Mouse (Mus musculus) heart, embryonic 11.5 days (tissue): Measurements from ENCODE around the gene Vmn1r95. TPM values are rescaled to one million over a fixed set of nuclear protein-coding genes. Genes with fewer than 3 reads are reported as not detected.
"Not testable (repeated sequence)": the region's sequence is repeated elsewhere in the genome, so short reads cannot be mapped to it uniquely, and the experiment has no call there.

Experiments used
- ATAC-seq: fragments of 200-750 bp; cut with Nextera tagmentation; replicated peaks from 2 replicates; pipeline ENCODE4 v1.8.0; 2017; ENCODE audit warnings: moderate library complexity; ENCODE audit not compliant: insufficient number of reproducible peaks, low FRiP score, low TSS enrichment
- H3K27ac ChIP-seq: fragments of 300-500 bp; sonication (generic); 2 replicates; pipeline ENCODE4 v1.5.1; 2014; ENCODE audit warnings: mild to moderate bottlenecking, low read depth, low read length
- H3K27me3 ChIP-seq: fragments of 300-500 bp; sonication (generic); 2 replicates; pipeline ENCODE4 v1.6.1; 2014; ENCODE audit warnings: mild to moderate bottlenecking, low read length, mixed read lengths; ENCODE audit not compliant: control insufficient read depth, insufficient read depth
- H3K36me3 ChIP-seq: fragments of 300-500 bp; sonication (generic); 2 replicates; pipeline ENCODE4 v1.6.1; 2014; ENCODE audit warnings: mild to moderate bottlenecking, low read length, moderate library complexity, mixed read lengths; ENCODE audit not compliant: control insufficient read depth, insufficient read depth
- H3K4me1 ChIP-seq: fragments of 300-500 bp; sonication (generic); 2 replicates; pipeline ENCODE4 v1.6.1; 2014; ENCODE audit warnings: low read length; ENCODE audit not compliant: control insufficient read depth, insufficient read depth
- H3K4me2 ChIP-seq: fragments of 300-500 bp; sonication (generic); 2 replicates; pipeline ENCODE4 v1.6.1; 2014; ENCODE audit warnings: mild to moderate bottlenecking, moderate library complexity
- H3K4me3 ChIP-seq: fragments of 300-500 bp; sonication (generic); 2 replicates; pipeline ENCODE4 v1.5.1; 2014; ENCODE audit warnings: low read depth, low read length
- H3K9ac ChIP-seq: fragments of 300-500 bp; sonication (generic); 2 replicates; pipeline ENCODE4 v1.6.1; 2014; ENCODE audit warnings: mild to moderate bottlenecking, low read depth, low read length, moderate library complexity
- H3K9me3 ChIP-seq: fragments of 300-500 bp; sonication (generic); replicated peaks from 2 replicates; pipeline ENCODE4 v1.6.1; 2016; ENCODE audit warnings: low read length; ENCODE audit not compliant: control insufficient read depth
- WGBS: fragments of 180-500 bp; shearing (Covaris S2); extraction: QIAGEN DNeasy Blood & Tissue Kit; methylation state at CpG from one replicate; pipeline ENCODE4 v1.1.7; 2014; ENCODE audit not compliant: insufficient replicate concordance; 5-methylcytosine and 5-hydroxymethylcytosine counted together
- polyA plus RNA-seq: library from polyadenylated mRNA; unstranded; fragments of >200 nt; fragmentation: Nextera tagmentation; extraction: Ambion mirVana; gene quantifications from 2 replicates; pipeline ENCODE4 v1.2.1, GENCODE M21; 2014

Gene Vmn1r95
- polyA plus RNA-seq, result not detected in 2 replicates

GRCm38 (mm10) chr7:20193410-20193809 lies at the start of gene Vmn1r95:
Gene Vmn1r95, plus strand, starts transcription at chr7:20193710.
- not testable (repeated sequence) for H3K27me3 ChIP-seq, H3K4me2 ChIP-seq, H3K4me3 ChIP-seq, H3K27ac ChIP-seq, H3K36me3 ChIP-seq, H3K9me3 ChIP-seq, ATAC-seq, H3K9ac ChIP-seq, H3K4me1 ChIP-seq
- WGBS, result no CpG with 5 or more reads among the region's 3 CpGs

GRCm38 (mm10) chr7:20168277-20168676 lies 25.2 kb upstream of the Vmn1r95 start, which contains the start of gene Vmn1r94:
Gene Vmn1r94, minus strand, starts transcription at chr7:20168377.
- not testable (repeated sequence) for H3K4me1 ChIP-seq, H3K27ac ChIP-seq, ATAC-seq, H3K9ac ChIP-seq, H3K9me3 ChIP-seq, H3K4me2 ChIP-seq, H3K27me3 ChIP-seq, H3K36me3 ChIP-seq, H3K4me3 ChIP-seq
- no CpG with 5 or more reads among the region's 3 CpGs for WGBS

GRCm38 (mm10) chr7:20205507-20205906 lies 12.0 kb downstream of the Vmn1r95 start, which contains the start of gene Gm6164:
Gene Gm6164, minus strand, starts transcription at chr7:20205607.
- H3K4me3 ChIP-seq, H3K4me2 ChIP-seq, H3K27me3 ChIP-seq, ATAC-seq, H3K9me3 ChIP-seq, H3K36me3 ChIP-seq, H3K9ac ChIP-seq, H3K4me1 ChIP-seq, H3K27ac ChIP-seq: not testable (repeated sequence)
- no CpG with 5 or more reads among the region's 2 CpGs for whole genome bisulfite sequencing

GRCm38 (mm10) chr7:20233728-20234127 lies 40.2 kb downstream of the Vmn1r95 start, which contains the start of gene Gm4498:
Gene Gm4498, minus strand, starts transcription at chr7:20233828.
- H3K4me1 ChIP-seq, H3K27ac ChIP-seq, H3K9ac ChIP-seq, H3K4me3 ChIP-seq, H3K27me3 ChIP-seq, H3K36me3 ChIP-seq, ATAC-seq, H3K4me2 ChIP-seq, H3K9me3 ChIP-seq: not testable (repeated sequence)
- no CpG with 5 or more reads among the region's 2 CpGs for WGBS

Other genes starting within 250 kb of the Vmn1r95 start
- gene Igsf23, start 243.0 kb upstream of the Vmn1r95 start, polyA plus RNA-seq, result 0.84 and 2.0 TPM in 2 replicates
- not detected in 2 replicates for gene Ceacam20, start 228.3 kb upstream of the Vmn1r95 start, polyA plus RNA-seq
- not detected in 2 replicates for gene Nlrp9b, start 202.2 kb upstream of the Vmn1r95 start, polyA plus RNA-seq
- not detected in 2 replicates for gene Vmn1r91, start 94.0 kb upstream of the Vmn1r95 start, polyA plus RNA-seq
- not detected in 2 replicates for gene Gm16442, start 71.1 kb upstream of the Vmn1r95 start, polyA plus RNA-seq
- gene Vmn1r93, start 54.6 kb upstream of the Vmn1r95 start, polyA plus RNA-seq, result not detected in 2 replicates
- gene Vmn1r94, start 25.3 kb upstream of the Vmn1r95 start, polyA plus RNA-seq, result not detected in 2 replicates
- not detected in 2 replicates for gene Gm6164, start 11.9 kb downstream of the Vmn1r95 start, polyA plus RNA-seq
- not detected in 2 replicates for gene Gm4498, start 40.1 kb downstream of the Vmn1r95 start, polyA plus RNA-seq
- gene Gm5890, start 69.1 kb downstream of the Vmn1r95 start, polyA plus RNA-seq, result not detected in 2 replicates
- not detected in 2 replicates for gene Gm4133, start 140.4 kb downstream of the Vmn1r95 start, polyA plus RNA-seq
- gene Gm5728, start 181.7 kb downstream of the Vmn1r95 start, polyA plus RNA-seq, result not detected in 2 replicates
- gene Vmn1r100, start 224.2 kb downstream of the Vmn1r95 start, polyA plus RNA-seq, result not detected in 2 replicates
- gene Vmn1r101, start 248.9 kb downstream of the Vmn1r95 start, polyA plus RNA-seq, result not detected in 2 replicates